Mouse (Mus musculus): Measurements from ENCODE around the gene D8Ertd738e. TPM values are rescaled to one million over a fixed set of nuclear protein-coding genes. Genes with fewer than 3 reads are reported as not detected.
"Not testable (repeated sequence)": the region's sequence is repeated elsewhere in the genome, so short reads cannot be mapped to it uniquely, and the experiment has no call there.

The D8Ertd738e gene
- total RNA-seq (2021), result 100 to 1,000 TPM; 147 to 156 TPM
- long read RNA-seq, experiment 1, transcript D8Ertd738e-201 (3 exons, 616 nt), result major isoform, 56 of 59 reads
- long read RNA-seq, experiment 1, partial matches to known transcripts, result 2 of 59 reads
- long read RNA-seq, experiment 1, other reads (novel, unspliced or antisense), result 1 of 59 reads
- long read RNA-seq, experiment 2, transcript D8Ertd738e-201 (3 exons, 616 nt), result major isoform, 165 of 182 reads
- long read RNA-seq, experiment 2, partial matches to known transcripts, result 11 of 182 reads
- long read RNA-seq, experiment 2, other reads (novel, unspliced or antisense), result 6 of 182 reads

DNA sequence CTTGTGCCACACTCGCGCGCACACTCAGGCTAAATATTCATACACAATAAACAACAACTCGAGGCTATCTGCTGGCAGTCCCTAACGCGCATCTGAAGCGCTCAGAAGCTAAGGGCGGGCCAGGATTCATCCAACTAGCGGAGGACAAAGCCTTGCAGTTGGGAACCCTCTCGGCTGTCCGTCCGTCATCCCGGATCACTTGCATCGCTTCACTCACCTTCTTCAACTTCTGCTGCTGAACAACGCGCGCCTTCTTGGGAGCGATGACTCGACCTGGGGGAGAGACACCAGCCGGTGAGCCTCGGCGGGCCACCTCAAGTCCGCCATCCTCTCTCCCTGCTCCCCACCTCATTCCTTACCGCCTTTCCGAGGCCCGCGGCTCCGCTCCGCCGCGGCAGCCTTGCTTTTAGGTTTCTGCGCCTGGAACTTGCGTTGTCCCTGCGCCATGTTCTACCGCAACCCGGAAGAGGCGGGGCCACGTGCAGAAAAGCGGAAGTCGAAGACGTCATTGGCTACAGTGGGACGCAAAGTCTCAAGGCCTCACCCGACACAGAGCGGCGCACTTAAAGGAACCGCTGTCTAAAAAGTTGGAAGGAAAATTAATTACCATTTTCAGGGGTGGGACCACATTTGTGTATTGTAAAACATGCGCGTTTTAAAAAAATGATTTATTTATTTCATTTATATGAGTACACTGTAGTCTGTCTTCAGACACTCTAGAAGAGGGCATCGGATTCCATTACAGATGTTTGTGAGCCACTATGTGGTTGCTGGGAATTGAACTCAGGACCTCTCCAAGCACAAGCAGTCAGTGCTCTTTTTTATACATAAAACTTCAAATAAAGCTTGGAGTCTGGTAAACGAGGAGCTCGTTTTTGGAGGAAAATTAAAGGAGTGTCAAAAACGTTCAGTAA is at the start of gene D8Ertd738e:
TSS of gene D8Ertd738e (minus strand) at position 463 of the 914 bp plus-strand sequence.
- DNase-seq (ENCODE audit: low spot score in 2 of 2), result peak; percentile 81 to 92

DNA sequence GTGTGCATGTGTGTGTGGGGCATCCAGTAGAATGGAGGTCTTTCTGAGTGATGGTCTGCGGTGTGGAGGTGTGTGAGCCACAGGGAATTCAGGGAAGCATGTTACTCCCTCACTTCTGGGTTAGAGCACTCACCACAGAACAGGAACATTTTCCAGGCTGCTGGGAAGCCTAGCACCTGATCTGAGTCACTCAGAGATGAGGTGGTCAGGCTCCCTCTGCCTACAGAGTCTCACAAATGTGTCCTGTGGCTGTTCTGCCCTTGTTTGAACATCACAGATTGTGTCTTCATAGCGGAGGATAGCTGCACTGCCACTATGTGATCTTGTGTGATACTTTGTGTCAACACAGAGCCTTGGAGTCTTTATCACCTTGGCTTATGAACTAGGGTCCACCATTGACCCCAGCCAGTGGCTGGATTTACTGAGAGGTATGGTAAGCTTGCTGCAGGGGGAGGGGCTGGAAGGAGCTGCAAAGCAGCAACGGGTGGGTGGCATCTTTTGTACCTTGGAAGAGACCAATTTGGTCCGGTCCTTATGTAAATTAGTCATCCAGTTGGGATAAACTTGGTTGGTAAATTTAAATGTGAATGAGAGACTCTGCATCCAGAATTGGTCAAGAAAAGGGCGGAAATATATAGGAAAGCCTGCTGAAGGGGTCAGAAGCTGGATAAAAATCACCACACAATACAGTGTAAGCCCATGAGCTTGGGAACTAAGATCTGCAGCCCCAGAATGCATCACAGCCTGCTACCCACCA is 47.7 kb upstream of the D8Ertd738e start:
- no peak for DNase-seq (ENCODE audit: low spot score in 2 of 2)

DNA sequence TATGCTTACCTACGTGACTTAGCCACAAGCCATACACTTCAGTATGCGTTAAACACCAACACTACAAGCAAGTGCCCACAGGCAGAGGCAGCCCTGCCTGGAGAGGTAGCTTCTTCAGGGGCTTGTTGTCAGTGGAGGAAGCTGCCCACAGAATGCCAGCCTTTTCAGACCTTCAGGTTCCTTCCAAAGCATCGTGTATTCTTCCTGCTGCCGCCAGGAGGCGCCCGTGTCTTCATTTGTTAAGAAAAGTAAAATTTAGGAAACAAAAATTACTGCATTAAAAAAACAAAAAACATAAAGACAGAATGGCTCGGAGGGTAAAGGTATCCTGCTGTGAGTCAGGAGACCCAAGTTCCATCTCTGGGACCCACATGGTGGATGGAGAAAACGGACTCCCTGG is 42.2 kb upstream of the D8Ertd738e start:
- DNase-seq (ENCODE audit: low spot score in 2 of 2), result peak; percentile 57 to 64

DNA sequence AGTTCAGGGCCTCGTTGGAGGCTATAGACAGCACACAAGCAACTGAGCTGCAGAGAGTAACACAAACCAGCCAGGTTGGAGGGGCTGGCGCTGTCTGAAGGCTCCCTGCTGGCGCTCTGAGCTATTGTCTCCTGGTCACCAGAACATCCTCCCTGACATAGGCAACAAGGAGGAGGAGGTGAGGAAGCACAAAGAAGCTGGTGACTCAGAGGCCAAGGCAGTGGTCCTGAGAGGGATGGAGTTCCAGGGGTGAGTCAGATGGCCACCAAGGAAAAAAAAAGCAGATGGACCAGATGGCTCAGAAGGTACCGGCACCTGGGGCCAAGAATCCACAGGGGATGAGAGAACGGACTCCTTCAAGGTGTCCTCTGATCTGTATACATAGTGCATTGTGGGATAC is 41.6 kb upstream of the D8Ertd738e start:
- DNase-seq (ENCODE audit: low spot score in 2 of 2), result no peak

DNA sequence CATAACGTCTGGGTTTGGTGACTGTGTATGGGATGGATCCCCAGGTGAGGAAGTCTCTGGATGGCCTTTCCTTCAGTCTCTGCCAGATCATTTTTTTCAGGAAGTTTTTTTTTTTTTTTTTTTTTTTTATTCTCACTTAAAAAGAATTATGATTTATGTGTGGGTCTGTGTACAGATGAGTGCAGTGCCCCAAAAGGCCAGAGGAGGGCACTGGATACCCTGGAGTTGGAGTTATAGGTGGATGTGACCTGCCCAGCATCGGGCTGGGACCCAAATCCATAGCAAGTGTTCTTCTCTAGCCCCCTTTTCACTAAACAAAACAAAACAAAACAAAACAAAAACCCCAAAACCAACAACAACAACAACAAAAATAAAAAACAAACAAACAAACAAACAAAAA is 39.4 kb upstream of the D8Ertd738e start:
- no peak for DNase-seq (ENCODE audit: low spot score in 2 of 2)

DNA sequence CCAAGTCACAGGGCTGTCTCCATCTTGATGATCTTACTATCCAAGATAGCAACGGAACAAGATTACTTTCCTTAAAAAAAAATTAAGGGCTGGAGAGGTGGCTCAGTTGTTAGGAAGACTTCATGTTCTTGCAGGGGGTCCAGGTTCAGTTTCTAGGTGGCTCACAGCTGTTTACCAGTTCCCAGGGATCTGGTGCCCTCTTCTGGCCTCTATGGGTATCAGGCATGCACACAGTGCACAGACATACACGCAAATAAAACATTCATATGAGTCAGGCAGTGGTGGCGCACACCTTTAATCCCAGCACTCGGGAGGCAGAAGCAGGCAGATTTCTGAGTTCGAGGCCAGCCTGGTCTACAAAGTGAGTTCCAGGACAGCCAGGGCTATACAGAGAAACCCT is 36.1 kb upstream of the D8Ertd738e start:
- DNase-seq (ENCODE audit: low spot score in 2 of 2), result not testable (repeated sequence)

DNA sequence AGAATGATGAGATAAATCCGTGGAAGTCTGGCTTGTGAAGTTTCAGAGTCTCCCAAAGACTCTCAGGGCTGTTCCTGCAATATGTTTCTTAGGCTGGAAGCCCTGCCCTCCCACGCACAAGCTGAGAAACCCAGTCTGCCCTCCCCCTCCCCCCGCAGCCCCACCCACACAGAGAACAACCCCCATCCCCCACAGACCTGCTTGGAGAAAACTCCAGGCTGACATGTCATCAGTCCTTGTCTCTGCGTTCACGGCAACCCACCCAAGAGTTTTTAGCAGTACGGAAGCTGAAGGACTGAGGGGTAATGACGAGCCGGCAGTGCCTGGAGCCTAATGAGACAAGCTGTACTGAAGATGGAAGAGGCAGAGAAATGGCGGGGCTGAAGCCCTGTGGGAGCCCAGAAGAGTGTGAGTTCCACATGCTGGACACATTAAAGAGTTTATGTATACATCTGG is 35.1 kb upstream of the D8Ertd738e start:
- DNase-seq (ENCODE audit: low spot score in 2 of 2), result peak; percentile 38 to 40

DNA sequence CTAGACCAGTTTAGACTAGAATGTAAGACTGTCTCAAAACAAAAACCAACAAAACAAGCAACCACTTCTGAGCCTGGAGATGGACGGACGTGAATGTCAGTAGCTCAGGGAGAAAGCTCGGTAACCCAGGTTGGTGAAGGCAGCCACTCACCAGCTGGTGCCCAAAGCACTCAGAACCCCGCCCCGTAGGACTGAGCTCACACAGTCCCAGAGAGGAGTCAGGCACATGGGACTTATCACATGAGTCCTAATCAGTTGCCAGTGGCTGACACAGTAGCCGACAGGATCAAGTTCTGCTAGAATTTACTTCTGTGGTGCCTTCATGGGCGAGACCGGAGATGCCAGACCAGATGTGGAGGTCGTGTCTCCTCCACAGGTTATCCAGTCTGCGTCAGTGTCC is 31.3 kb upstream of the D8Ertd738e start:
- DNase-seq (ENCODE audit: low spot score in 2 of 2), result no peak

DNA sequence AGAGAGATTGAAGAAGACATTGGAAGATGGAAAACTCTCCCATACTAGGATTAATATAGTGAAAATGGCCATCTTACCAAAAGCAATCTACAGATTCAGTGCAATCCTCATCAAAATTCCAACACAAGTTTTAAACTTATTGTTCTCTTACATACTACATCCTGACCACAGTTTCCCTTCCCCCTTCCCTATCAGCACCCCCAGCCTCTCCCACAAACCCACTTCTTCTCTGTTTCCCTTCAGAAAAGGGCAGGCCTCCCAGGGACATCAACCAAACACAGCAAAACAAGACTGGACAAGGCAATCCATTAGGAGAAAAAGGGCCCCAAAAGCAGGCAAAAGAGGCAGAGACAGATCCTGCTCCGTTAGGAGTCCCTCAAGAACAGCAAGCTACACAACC is 26.9 kb upstream of the D8Ertd738e start:
- no peak for DNase-seq (ENCODE audit: low spot score in 2 of 2)

DNA sequence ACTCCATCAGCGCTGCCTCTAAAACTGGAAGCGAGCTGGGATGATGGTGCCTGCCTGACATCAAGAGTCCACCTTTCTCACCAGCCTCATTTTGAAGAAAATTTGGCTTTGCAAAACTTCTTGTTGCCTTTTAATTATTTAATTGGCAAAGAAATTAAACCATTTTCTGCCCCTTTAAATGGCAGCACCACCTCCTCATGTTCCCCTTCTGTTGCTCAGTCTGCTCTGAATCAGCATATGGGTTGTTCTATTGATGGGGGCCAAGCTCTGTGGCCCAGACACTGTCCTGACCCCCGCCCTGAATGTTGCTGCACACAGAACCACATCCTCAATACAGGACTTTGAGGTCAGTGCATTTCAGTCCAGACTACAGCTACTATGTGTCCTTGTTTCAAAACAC is 24.4 kb upstream of the D8Ertd738e start:
- peak in 1 of 2 experiments; percentile 51 for DNase-seq (ENCODE audit: low spot score in 2 of 2)

DNA sequence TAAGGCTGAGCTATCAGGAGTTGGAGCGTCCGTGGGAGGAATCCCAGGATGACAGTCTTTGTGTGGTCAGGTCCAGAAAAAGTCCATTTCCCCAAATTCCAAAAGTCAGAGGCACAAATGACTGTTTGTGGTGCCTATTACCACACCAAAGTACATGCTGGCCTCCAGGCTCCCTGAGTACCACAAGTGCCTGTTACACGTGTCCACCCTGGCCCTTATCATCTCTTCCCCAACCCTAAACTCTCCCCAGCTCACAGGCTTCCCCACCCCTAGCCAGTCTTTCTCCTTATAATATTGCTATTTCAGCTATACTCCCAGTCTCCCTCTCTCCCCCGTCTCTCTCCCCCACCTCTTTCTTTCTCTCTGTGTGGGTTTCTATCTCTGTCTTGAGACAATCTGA is 22.8 kb upstream of the D8Ertd738e start:
- no peak for DNase-seq (ENCODE audit: low spot score in 2 of 2)

DNA sequence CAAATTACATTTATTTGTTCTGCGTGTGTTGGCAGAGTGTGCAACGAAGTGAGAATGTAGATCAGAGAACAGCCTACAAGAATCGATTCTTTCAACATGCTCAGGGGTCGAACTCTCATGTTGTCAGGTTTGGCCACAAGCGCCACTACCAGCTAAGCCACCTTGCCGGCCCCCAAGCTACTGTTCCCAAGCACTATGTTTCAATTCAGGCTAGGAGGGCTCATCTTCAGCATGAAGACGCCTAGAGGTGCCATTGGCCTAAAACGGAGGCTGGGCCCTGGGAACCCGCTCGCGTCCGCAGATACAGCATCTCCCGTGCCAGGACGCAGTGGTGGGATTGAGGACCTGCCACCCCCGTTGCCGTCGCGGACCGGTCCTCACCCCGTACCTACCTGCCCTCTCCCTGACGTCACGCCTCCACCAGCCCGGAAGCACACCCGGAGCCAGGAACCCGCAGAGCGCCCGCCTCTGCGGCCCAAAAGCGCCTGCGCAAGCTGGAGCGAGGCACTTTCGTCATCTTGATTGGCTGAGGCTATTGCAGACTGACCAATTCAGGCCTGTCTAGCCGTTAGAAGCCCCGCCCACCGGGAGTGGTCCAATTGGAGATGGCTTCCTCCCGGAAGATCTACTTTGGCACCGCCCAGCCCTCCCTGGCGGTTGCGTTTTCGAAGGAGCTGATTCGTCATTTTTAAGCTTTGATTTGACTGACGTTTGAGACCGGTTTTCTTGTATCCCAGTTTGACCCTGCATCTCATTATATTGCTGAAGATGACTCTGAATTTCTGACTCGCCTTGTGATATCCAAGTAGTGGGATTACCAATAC is 20.6 kb upstream of the D8Ertd738e start, which contains the start of gene Ccdc130:
TSS of gene Ccdc130 (minus strand) at position 431 of the 824 bp plus-strand sequence.
- DNase-seq (ENCODE audit: low spot score in 2 of 2), result peak; percentile 99 to 100

DNA sequence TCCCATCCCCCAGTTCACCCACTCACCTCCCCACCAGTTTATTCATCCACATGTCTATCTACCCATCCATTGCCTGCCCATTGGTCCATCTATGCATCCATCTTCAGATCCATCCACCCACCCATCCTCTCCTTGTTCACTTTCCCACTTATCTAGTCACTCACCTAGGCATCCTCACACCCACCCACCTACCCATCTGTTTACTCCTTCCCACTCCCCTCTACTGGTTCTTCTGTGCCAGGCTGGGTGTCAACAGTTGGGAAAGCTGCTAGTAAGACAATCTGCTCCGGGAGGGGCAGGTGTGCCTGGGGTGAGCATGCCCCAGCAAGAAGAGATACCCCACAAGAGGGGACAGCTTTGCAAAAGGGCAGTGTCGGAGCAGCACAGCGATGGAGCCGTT is 11.6 kb upstream of the D8Ertd738e start:
- no peak for DNase-seq (ENCODE audit: low spot score in 2 of 2)

DNA sequence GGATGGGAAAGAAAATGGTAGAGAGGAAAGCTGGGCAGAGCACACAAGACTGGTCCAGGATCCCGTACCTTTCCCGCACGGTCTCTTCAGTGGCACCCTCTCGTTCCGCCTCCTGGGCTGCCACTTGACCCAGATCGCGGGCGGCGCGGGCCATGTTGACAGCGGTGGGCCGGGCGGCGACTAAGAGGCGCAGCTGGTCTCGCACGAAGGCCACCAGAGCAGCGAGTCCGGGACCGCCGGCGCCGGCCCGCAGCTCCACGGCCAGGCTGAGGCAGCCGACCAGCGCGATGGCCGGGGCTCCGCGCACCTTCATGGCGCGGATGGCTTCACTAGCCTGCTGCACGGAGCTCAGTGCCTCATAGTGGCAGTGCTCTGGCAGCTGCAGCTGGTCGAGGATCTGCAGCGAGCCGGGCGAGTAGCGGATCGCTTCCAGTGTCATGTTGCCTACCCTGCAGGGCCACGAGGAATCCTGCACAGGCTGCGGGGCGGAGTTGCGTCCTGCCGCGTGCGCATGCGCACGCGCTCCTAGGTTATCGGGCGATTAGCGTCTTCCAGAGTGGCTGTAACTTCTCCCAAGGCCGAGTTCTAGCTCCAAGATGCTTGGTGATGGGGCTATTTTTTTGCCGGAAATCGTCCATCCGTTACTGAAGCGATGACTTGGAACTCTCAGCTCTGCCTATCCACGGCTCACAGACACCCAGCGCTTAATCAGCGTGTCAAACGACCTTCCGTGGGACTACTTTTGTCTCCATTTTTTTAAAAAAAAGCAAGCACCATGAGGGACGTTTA is 7.5 kb upstream of the D8Ertd738e start, which contains the start of gene Mri1:
TSS of gene Mri1 (minus strand) at position 505 of the 789 bp plus-strand sequence.
- peak; percentile 80 to 86 for DNase-seq (ENCODE audit: low spot score in 2 of 2)

DNA sequence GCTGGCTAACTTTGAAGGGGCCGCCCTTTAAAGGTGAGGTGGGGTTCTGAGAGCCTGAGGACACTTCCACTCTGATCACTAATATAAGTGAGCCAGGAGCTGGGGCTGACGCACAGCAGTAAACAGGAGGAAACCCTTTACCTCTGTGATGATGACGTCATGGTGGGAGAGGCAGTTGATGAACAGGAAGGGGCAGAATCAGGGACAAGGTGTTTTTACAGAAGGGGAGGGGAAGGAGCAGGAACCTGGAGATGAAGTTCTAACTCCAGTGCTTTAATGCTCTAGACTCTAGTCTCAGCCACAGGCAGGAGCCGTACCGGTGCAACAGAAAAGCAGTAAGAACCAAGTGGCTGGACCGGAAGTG is 6.9 kb upstream of the D8Ertd738e start:
- DNase-seq (ENCODE audit: low spot score in 2 of 2), result peak in 1 of 2 experiments; percentile 20

DNA sequence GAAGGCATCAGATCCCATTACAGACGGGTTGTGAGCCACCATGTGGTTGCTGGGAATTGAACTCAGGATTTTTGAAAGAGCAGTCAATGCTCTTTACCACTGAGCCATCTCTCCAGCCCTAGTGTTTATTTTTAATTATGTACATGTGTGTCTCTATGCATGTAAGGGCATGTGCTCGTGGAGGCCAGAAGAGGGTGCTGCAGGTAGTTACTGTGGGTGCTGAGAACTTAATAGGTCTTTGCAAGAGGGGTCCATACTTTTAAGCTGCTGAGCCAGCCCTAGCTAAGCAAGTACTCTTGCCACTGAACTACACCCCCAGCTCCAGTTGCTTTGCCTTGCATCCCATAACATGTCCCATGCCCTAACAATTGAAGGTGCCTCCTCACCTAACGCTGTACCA is 6.3 kb upstream of the D8Ertd738e start:
- no peak for DNase-seq (ENCODE audit: low spot score in 2 of 2)

DNA sequence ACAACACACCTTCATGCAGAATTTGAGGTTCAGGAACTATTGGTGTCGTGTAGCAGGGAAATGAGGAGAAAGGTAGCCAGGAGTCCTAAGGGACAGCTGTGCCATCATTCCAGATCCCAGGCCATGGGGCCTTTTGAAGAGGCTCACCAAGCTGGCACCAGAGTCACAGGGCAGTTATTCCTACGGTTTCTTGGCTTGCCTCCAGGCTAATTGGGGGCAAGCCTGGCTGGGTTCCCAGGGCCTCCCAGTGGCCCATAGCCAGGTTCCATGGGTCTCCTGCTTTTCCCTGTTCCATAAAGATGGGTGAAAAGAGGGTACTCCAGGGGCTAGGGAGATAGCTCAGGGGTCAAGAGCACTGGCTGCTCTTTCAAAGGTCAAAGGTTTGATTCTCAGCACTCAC is 7.7 kb downstream of the D8Ertd738e start:
- DNase-seq (ENCODE audit: low spot score in 2 of 2), result no peak

DNA sequence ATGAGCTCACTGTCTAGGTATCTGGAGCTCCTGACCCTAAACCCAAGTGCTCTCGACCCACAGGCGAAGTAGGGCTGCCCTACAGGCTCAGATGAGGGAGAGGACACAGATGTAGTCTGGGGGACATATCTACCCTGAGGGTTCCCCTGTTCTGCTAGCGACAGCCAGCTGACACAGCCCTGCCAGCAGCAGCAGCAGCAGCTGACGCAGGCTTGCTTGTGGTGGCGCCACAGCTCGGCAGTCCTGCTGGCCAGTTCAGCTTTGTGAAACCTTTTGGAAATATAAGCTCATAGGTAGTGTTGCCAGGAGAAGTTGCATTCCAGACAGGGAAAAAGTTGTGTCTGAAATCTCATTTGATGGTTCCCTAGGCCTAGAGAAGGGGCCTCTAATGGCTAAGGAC is 8.4 kb downstream of the D8Ertd738e start:
- no peak for DNase-seq (ENCODE audit: low spot score in 2 of 2)

DNA sequence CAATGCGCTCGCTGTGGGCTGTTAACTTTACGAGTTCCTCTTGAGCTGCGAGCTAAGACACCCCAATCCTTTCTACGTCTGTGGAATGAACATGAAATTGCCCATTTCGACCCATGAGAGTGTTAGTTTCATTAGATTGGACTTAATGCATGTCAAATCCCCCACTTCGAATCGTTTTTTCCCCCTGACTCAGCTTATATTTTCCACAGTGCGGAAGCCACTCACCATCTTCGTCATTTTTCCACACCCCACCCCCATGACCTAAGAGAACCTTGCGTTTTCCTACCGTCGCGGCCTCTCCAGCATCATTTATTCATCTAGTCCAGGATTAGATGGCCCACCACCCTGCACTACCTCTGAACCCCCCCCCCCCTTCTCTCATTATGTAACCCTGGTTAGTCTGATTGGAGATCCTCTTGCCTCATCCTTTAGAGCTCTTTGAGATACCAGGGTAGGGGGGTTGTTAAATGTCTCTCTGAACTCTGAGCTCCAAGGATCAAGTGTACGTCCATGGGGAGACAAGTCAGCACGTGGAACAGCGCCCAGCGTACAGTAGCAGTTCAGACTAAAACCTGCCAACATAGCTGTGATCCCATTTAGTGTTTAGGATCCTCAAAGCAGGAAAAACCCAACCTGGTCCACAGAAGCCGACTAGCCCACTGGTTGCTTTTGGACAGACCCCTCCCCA is 11.8 kb downstream of the D8Ertd738e start:
- no peak for DNase-seq (ENCODE audit: low spot score in 2 of 2)

All from layer of hippocampus, postnatal 14 days (tissue).